Mouse (Mus musculus): ENCODE results near the gene Dtnb. TPM values are rescaled to one million over a fixed set of nuclear protein-coding genes. Genes with fewer than 3 reads are reported as not detected.

Dtnb gene
- total RNA-seq, 2 experiments from 2014 or later, result 11.3 to 15.0 TPM

GRCm38 (mm10) chr12:3777682-3778081 is 205.5 kb downstream of the Dtnb start:
- no peak for DNase-seq

GRCm38 (mm10) chr12:3778286-3778685 is 206.1 kb downstream of the Dtnb start:
- no peak for DNase-seq

DNA sequence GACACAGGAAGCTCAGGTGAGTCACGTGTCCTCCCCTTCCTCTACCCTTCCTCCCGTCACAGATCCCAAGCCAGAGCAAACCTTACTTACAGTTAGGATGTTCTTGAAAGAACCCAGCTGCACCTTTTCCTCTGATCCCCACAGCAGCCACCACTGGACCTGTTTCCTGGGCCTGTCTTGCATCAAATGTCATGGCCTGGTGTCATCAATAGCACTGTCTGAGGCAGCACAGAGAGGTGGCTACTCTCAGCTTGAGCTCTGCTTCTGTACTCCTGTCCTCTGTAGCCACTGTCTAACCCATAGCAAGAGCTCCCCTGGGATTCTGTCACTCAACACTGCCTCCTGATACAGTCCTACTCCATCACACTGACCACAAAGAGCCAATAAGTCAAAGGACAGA is 207.5 kb downstream of the Dtnb start:
- DNase-seq, result no peak

DNA sequence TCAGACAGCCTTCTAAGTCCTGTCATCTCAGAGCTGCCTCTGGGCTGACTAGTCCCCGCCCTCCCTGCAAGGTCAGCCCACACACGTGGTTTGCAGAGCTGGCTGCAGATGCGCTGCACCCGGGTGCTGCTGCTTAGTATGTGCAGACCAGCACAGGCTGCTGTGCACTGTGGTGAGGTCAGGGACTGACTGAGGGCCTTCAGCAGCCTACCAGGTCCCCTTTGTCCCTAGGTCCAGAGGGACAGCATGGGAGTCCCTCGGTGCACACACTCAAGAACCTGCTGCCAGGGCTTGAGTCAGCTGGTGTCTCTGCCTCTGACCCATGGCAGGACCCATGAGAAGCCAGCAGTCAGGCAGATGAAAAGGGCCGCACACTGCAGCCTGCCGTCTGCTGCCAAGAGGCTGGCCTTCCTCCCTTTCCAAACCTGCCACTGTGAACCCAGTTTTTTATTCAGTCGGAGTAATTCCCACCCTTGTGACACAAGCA is 208.3 kb downstream of the Dtnb start:
- DNase-seq, result peak; percentile 68

DNA sequence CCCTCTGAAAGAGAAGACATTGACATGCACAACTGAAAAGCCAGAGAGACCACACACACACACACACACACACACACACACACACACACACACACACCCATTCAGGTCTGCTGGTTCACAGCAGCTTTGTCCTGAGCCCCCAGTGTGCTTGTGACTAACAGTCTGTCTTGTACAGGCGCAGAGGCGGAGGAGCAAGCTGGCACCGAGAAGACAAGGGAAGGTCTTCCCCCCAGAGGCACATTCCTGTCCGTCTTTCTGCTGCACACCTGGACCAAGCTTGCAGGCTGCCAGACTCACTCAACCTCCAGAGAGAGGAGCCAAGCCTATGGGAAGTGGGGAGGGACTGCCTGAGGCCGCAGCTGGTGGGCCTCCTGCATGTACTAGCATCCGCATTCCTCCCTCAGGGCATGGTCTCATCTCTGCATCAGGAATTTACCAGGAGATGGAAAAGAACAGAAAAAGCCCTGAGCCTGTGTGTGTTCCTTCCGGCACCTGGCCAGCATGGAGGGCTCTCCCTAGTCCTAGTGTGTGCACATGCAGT is 208.8 kb downstream of the Dtnb start:
- no peak for DNase-seq

DNA sequence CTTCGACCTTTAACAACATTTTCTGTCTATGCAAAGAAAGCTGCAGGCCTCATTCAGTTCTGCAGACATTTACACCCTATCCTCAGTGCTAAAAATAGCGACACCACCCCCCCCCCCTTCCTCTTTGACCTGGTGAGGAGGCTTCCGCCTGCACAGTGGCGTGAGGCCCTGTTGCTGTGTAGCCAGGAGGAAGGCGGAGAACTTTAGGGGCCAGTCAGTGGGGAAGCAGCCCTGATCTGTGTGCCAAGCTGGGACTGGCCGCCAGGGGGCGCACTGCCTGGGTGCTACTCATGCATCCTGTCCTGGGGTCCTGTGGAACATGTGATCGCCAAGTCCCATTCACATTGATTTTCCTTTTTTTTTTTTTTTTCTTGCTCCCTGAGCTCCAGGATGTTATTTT is 209.3 kb downstream of the Dtnb start:
- DNase-seq, result peak; percentile 98

GRCm38 (mm10) chr12:3783196-3783825 is 211.1 kb downstream of the Dtnb start:
- DNase-seq, result no peak

- no peak for DNase-seq
Observed at GRCm38 (mm10) chr12:3784258-3784657, 212.1 kb downstream of the Dtnb start.

GRCm38 (mm10) chr12:3784729-3785128 is 212.5 kb downstream of the Dtnb start:
- DNase-seq, result no peak

DNA sequence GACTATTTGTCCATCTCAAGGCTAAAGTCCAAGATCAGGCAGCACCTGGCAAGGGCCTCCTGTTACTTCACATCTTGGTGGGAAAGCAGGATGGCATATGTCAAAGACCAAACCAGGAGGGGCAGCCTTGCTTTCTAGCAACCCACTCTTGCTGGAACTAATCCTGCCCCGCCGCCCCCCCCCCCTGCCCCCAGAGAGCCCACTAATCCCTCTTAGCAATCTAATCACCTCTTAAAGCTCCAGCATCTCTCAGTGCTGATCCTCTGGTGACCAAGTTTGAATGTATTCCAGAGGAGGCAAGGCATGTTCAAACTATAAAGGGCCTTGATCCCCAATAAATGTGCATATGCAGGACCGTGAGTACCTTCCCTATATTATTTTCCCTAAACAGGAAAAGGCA is 214.9 kb downstream of the Dtnb start:
- DNase-seq, result no peak

- DNase-seq, result peak; percentile 47
Observed at GRCm38 (mm10) chr12:3787541-3787940, 215.4 kb downstream of the Dtnb start.

GRCm38 (mm10) chr12:3788421-3789051 is 216.4 kb downstream of the Dtnb start:
- no peak for DNase-seq

DNA sequence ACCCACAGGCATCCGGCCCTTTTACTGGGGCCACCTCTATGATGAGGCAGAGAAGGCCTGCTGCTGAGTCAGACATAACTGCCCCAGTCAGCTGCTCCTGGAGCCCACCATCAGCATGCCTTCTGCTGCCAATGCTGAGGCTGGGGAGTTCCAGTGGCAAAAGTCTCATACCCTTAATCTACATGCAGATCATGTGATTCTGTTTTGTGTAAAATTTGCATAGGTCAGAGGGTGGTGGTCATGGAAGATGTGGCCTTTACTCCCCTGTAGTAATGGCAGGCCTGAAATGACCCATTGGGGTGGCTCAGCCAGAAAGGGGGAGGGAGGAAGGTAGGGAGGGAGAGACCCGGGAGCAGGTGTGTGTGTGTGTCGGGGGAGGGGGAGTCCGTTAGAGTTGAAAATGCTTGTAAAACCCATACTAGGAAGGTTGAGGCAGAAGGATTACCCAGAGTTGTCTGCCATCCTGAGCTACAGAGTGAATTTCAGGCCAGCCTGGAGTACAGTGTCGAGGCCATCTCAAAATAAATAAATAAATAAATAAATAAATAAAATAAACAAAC is 217.5 kb downstream of the Dtnb start:
- no peak for DNase-seq

DNA sequence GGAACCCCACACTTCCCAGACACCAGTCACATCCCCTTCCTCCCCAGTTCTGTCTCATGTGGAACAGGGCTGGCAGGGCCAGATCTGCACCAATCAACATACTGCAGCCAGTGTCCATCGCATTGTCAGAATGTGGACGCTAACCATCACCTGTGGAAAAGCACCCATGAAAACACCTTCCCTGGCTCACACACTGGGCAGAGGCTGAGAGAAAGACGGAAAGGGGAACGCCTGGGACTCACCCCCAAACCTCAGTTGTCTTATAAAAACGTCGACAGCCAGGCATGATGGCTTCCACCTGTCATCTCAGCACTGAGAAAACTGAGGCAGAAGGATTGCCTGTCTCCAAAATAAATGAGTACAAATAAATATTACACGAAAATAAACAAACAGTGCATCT is 219.1 kb downstream of the Dtnb start:
- no peak for DNase-seq

DNA sequence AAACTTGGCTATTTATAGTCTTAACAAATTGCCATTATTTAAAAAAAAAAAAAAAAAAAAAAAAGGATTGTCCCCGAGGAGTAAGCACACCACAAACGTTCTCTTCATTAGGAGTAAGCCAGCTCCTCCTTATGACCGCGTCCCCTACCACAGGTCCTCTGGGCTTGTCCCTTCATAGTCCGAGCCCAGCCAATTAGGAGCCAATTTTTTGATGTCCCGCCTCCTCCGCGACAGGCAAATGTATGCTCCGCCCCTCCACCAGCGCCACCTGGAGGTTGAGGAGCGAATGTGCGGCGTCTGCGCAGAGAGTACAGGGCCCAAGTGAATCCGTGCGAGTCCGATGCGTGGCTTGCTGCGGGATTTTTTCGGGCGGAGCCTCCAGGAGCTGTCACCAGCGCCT is 219.6 kb downstream of the Dtnb start:
- DNase-seq, result peak; percentile 98

DNA sequence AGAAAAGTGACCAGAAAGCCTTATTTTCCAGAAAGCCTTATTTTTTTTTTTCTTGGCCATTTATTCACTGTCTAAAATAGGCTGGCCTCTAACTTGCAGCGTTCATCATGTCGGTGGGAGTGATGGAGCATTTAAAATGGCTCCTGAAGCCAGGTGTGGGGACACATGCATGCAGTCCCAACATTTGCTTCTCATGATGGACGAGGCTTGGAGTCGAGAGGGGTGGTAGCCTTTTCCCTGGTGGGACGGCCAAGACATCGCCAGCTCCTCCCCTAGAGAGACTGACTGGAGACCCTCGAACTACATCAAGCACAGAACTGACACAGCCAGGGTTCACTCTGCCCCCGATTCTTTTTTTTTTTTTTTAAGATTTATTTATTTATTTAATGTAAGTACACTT is 220.1 kb downstream of the Dtnb start:
- no peak for DNase-seq

GRCm38 (mm10) chr12:3795569-3795968 is 223.4 kb downstream of the Dtnb start:
- DNase-seq, result no peak

- no peak for DNase-seq
Observed at GRCm38 (mm10) chr12:3799551-3799950, 227.4 kb downstream of the Dtnb start.

DNA sequence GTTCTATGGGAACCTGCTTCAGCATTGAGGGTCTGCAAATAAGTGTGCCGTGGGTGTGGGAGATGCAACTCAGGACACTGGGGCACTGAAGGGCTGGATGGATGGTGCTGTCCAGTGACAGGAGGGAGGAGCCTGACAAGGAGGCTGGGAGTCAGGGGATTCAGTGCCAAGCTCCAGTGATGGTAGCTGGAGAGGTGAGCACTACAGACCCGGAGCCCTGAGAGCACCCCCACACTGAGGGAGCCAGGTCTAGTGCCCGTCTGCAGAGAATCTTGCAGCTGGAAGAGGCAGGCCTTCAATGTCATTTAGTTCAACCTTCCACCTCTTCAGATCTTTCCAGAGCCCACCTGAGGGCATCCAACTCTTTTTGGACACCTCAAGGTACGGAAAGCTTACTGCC is 233.7 kb downstream of the Dtnb start, which contains the start of gene Dnmt3a:
Gene Dnmt3a (plus strand): TSS at position 156 of the 400 bp plus-strand sequence.
- no peak for DNase-seq

DNA sequence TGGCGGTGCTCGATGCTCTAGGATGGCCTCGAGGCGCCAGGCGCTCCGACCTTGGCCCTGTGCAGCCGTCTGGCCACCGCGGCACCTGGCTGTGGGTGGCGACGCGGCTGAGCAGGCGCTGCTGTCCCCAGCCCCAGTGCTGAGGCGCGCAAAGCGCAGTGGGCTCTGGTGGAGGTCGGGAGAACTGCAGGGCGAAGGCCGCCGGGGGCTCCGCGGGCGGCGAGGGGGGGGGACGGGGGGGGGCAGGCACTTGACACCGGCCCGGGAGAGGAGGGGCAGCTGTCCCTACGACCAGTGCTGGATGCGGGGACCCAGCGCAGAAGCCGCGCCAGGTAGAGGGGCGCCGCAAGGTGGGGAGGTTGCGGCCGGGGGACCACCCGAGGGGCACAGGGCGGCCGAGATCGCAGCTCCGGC is 234.1 kb downstream of the Dtnb start:
- peak; percentile 93 for DNase-seq

DNA sequence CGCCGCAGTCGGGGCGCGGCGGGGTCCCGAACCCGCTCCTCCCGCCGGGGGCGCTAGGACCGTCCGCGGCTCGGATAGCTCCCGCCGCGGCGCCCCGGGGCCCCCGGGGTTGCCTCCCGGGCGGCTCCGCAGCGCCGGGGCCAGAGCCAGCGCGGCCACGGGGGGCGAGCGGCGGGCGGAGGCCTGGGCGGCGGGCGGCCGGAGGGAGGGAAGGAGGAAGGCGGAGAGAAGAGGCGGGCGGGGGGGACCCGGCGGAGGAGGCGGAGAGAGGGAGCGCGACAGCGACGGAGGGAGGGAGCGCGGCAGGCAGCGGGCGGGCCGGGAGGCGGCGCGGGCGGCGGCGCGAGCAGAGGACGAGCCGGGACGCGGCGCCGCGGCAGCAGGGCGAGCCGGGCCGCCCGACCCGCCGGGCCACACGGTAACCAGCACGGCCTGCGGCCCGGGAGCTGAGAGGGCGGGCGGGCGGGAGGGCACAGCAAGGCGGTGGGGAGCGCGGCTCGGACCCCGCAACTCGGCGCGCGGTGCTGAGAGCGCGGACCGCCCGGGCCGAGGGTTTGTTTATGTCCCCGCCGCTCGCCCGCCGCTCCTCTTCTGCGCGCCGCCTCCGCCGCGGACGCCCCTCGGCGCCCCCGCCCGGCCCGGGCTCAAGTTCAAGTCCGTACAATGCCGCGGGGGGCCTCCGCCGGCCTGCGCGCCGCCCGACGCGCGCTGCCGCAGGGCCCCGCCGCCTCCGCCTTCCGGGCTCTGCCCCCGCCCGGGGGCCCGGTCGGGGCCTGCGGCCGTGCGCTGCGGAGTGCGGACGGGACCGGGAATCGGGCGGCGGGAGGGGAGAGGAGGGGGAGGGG is 234.7 kb downstream of the Dtnb start:
- DNase-seq, result peak; percentile 79

DNA sequence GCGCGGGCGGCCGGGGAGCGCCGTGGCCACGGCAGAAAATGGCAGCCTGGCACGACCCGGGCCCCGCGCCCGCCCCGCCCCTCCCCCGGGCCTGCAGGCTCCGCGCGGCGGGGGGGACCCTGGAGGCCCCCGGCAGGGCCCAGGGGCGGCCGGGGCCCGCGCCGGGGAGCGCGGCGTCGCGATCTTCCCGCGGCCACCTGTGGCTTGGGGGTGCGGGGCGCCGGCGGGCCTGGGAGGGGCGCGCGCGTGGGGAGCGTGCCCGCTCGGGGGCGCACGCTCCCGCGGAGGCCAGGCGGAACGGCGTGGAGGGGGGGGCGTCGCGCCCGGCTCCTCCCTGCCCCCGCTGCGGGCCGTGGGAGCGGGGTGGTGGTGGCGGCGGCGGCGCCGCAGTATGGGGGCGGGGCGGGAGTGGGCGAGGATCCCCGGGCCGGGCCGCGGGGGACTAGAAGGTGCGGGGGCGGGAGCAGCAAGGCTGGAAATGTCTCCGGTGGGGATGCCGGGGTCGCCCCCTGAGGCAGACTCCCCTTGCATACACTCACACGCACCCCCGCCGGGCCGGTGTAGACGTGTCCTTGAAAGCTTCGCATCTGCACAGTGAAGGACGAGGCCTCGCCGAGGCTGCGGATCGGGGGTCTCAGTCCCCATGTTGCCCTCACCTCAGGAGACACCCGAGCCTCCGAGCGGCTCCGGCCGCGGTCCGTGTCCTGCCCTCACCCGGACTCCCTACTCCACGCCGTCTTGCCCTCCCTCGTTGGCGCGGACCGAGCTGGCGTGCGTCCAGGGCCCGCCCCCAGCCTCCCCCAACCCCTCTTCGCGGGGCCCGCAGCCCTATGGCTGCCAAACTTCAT is 235.6 kb downstream of the Dtnb start:
- DNase-seq, result peak; percentile 81

Data from heart, postnatal 4 days (tissue).